Mouse (Mus musculus) MEL (cell line): Measurements from ENCODE around the gene Smcp. TPM values are rescaled to one million over a fixed set of nuclear protein-coding genes. Genes with fewer than 3 reads are reported as not detected.

Experiments used
- DNase-seq: peaks from one replicate; pipeline ENCODE4 v3.0.0; 2011; ENCODE audit warnings: low read depth, low spot score
- H3K27ac ChIP-seq: 2 replicates; pipeline ENCODE4 v1.5.1; 2012; ENCODE audit warnings: low read depth, mild to moderate bottlenecking, control low read depth, low read length, moderate library complexity; ENCODE audit not compliant: control insufficient read depth
- H3K27me3 ChIP-seq, 2 experiments: fragments of 150-350 bp in 1 of 2; sonication (generic) in 1 of 2; 2 replicates each; pipeline ENCODE4 v1.6.1; 2012; ENCODE audit warnings: low read length in 2 of 2, mild to moderate bottlenecking in 2 of 2, improper control_type of control experiment in 1 of 2, moderate library complexity in 1 of 2; ENCODE audit not compliant: insufficient read depth in 2 of 2, control insufficient read depth in 1 of 2
- H3K36me3 ChIP-seq, 2 experiments: 2 replicates each; pipeline ENCODE4 v1.6.1; 2012 to 2014; ENCODE audit warnings: low read length in 2 of 2, improper control_type of control experiment in 1 of 2, inconsistent platforms in 1 of 2, mild to moderate bottlenecking in 1 of 2; ENCODE audit not compliant: insufficient read depth in 2 of 2, control insufficient read depth in 1 of 2
- H3K4me1 ChIP-seq, 2 experiments: fragments of 150-350 bp in 1 of 2; sonication (generic) in 1 of 2; 2 replicates each; pipeline ENCODE4 v1.6.1; 2012; ENCODE audit warnings: low read length in 2 of 2, improper control_type of control experiment in 1 of 2, mild to moderate bottlenecking in 1 of 2; ENCODE audit not compliant: insufficient read depth in 2 of 2, control insufficient read depth in 1 of 2
- H3K4me3 ChIP-seq, 2 experiments: fragments of 150-350 bp in 1 of 2; sonication (generic) in 1 of 2; 2 replicates each; pipeline ENCODE4 v1.5.1; 2012; ENCODE audit warnings: low read depth in 2 of 2, low read length in 2 of 2, mild to moderate bottlenecking in 2 of 2, moderate library complexity in 2 of 2, control low read depth in 1 of 2, improper control_type of control experiment in 1 of 2; ENCODE audit not compliant: control insufficient read depth in 1 of 2, insufficient read depth in 1 of 2
- H3K79me2 ChIP-seq: 2 replicates; pipeline ENCODE4 v1.6.1; 2012; ENCODE audit warnings: mild to moderate bottlenecking, low read length, moderate library complexity; ENCODE audit not compliant: control insufficient read depth, poor library complexity, insufficient read depth
- H3K9ac ChIP-seq: 2 replicates; pipeline ENCODE4 v1.6.1; 2012; ENCODE audit warnings: low read depth, mild to moderate bottlenecking, control low read depth, low read length, moderate library complexity; ENCODE audit not compliant: control insufficient read depth, poor library complexity, severe bottlenecking
- H3K9me3 ChIP-seq: fragments of 150-350 bp; sonication (generic); replicated peaks from 2 replicates; pipeline ENCODE4 v1.6.1; 2012; ENCODE audit warnings: mild to moderate bottlenecking, low read length, improper control_type of control experiment, moderate library complexity; ENCODE audit not compliant: insufficient read depth
- BHLHE40 ChIP-seq: IDR thresholded peaks from 2 replicates; pipeline ENCODE4 v1.6.1; 2012; ENCODE audit warnings: low read depth, mild to moderate bottlenecking, inconsistent platforms, low read length, improper control_type of control experiment, borderline replicate concordance
- CTCF ChIP-seq, 3 experiments: IDR thresholded peaks in 2 of 3; conservative IDR thresholded peaks in 1 of 3; 2 replicates each; pipeline ENCODE4 v1.5.1; 2011 to 2012; ENCODE audit warnings: low read length in 3 of 3, low read depth in 2 of 3, mild to moderate bottlenecking in 2 of 3, improper control_type of control experiment in 1 of 3, inconsistent platforms in 1 of 3, mixed read lengths in 1 of 3, moderate library complexity in 1 of 3; ENCODE audit not compliant: control insufficient read depth in 1 of 3, insufficient read depth in 1 of 3, poor library complexity in 1 of 3, severe bottlenecking in 1 of 3
- EP300 ChIP-seq, 2 experiments: IDR thresholded peaks; 2 replicates each; pipeline ENCODE4 v1.6.1; 2011; ENCODE audit warnings: improper control_type of control experiment in 2 of 2, low read length in 2 of 2, low read depth in 1 of 2, mild to moderate bottlenecking in 1 of 2
- GABPA ChIP-seq: IDR thresholded peaks from 2 replicates; pipeline ENCODE4 v1.6.1; 2012; ENCODE audit warnings: low read depth, mild to moderate bottlenecking, inconsistent platforms, low read length, improper control_type of control experiment, moderate library complexity
- MAFK ChIP-seq: IDR thresholded peaks from 2 replicates; pipeline ENCODE4 v1.6.1; 2011; ENCODE audit warnings: low read depth, mild to moderate bottlenecking, low read length, improper control_type of control experiment, borderline replicate concordance
- MAZ ChIP-seq: IDR thresholded peaks from 2 replicates; pipeline ENCODE4 v1.6.1; 2012; ENCODE audit warnings: low read depth, mild to moderate bottlenecking, inconsistent platforms, low read length, improper control_type of control experiment
- MYC ChIP-seq: IDR thresholded peaks from 2 replicates; pipeline ENCODE4 v1.6.1; 2011; ENCODE audit warnings: low read depth, mild to moderate bottlenecking, low read length, improper control_type of control experiment, moderate library complexity
- NRF1 ChIP-seq: IDR thresholded peaks from 2 replicates; pipeline ENCODE4 v1.6.1; 2014; ENCODE audit warnings: low read depth, mild to moderate bottlenecking, inconsistent platforms, low read length, improper control_type of control experiment, moderate library complexity; ENCODE audit not compliant: poor library complexity, insufficient read depth, severe bottlenecking
- RAD21 ChIP-seq: IDR thresholded peaks from 2 replicates; pipeline ENCODE4 v1.6.1; 2011; ENCODE audit warnings: mild to moderate bottlenecking, low read depth, low read length, improper control_type of control experiment
- SMC3 ChIP-seq: IDR thresholded peaks from 2 replicates; pipeline ENCODE4 v1.6.1; 2011; ENCODE audit warnings: low read depth, low read length, improper control_type of control experiment
- USF1 ChIP-seq: IDR thresholded peaks from 2 replicates; pipeline ENCODE4 v1.6.1; 2014; ENCODE audit warnings: low read depth, mild to moderate bottlenecking, inconsistent platforms, low read length, improper control_type of control experiment, moderate library complexity
- ZC3H11A ChIP-seq: IDR thresholded peaks from 2 replicates; pipeline ENCODE4 v1.6.1; 2012; ENCODE audit warnings: low read depth, mild to moderate bottlenecking, inconsistent platforms, low read length, improper control_type of control experiment
- polyA plus RNA-seq, 2 experiments: library from polyadenylated mRNA; stranded (reverse) in 1 of 2; unstranded in 1 of 2; fragments of >175 nt in 1 of 2; fragments of >200 nt in 1 of 2; gene quantifications; 2 replicates each; pipeline versions ENCODE4 v1.2.1 to v1.2.4; 2012; ENCODE audit warnings: low replicate concordance in 2 of 2, low read depth in 1 of 2; ENCODE audit not compliant: insufficient read length in 2 of 2, insufficient read depth in 1 of 2, missing spikeins in 1 of 2
- total RNA-seq: library from RNA; depleted of rRNA; stranded (reverse); fragments of 300-350 nt; gene quantifications from 2 replicates; pipeline ENCODE4 v1.2.3, GENCODE M21; 2012

Gene Smcp
- total and polyA plus RNA-seq, 3 experiments, result not detected

DNA sequence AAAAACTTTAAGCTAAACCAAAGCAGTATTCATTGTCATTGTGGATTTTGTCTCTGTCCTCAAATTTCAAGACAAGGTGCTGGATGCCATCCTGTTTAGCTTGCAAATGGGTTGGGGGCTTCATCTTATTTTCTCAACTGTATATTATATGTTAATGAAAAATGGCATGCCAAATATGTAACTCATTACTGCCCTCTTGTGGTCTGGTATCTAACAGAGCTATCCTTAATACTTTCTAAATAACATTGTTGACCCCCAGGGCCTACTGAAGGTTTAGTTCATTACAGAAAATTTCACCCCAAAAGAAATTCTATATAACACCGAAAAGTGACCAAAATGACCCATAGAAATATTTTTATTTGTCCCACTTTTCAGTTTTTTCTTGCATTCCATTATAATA, 13.4 kb upstream of the Smcp start:
- Histone ChIP-seq H3K9me3 (no peaks in the 10 kb centered on the region), H3K27me3 (no peaks in the 10 kb centered on the region), H3K36me3 (no peaks in the 10 kb centered on the region), H3K9ac (no peak overlapping the region), H3K27ac (no peak overlapping the region), H3K4me1 (no peaks in the 10 kb centered on the region), H3K79me2 (no peaks in the 10 kb centered on the region), H3K4me3 (no peak overlapping the region)
- TF ChIP-seq MAZ (no peak), ZC3H11A (peak; percentile 8; the same call in 1 of the 2 replicates), RAD21 (peak; percentile 51), SMC3 (peak; percentile 71), CTCF (IDR thresholded peaks at IDR 0.05 in 2 of 3, conservative IDR thresholded peaks at IDR 0.05 in 1 of 3; ENCODE audit: control insufficient read depth in 1 of 3, insufficient read depth in 1 of 3, low read depth in 2 of 3, low read length in 3 of 3, poor library complexity in 1 of 3, severe bottlenecking in 1 of 3) (peak; percentile 13 to 60 (median 20); a peak in 4 of 6 replicates)
- DNase-seq, result peak; percentile 53

DNA sequence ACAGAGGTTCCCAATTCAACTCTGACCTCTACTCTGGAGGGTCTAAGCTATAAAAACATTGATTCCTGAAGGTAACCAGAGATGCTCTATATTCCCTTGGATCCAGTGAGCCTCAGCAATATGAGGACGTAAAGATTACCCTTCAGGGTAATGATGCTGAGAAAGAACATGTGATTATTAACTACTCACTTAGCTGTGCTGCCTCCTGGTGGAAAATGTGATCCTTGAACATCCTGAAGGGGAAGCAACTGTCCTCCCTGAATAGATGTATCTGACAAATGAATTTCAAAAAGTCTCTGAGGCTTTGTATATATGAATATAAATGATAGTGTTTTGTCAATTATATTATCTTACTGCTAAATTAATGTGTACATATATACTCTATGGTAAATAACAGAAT, 11.7 kb upstream of the Smcp start:
- H3K27me3 ChIP-seq, result no peaks in the 10 kb centered on the region
- no peak overlapping the region for H3K4me3 ChIP-seq
- H3K79me2 ChIP-seq, result no peaks in the 10 kb centered on the region
- H3K9me3 ChIP-seq, result no peaks in the 10 kb centered on the region
- H3K27ac ChIP-seq, result no peak overlapping the region
- TF ChIP-seq NRF1, result no peak
- TF ChIP-seq SMC3, result peak; percentile 15; the same call in 1 of the 2 replicates
- TF ChIP-seq MYC, result no peak
- TF ChIP-seq BHLHE40, result no peak
- no peak for TF ChIP-seq GABPA
- no peak for DNase-seq
- no peaks in the 10 kb centered on the region for H3K4me1 ChIP-seq
- no peaks in the 10 kb centered on the region for H3K36me3 ChIP-seq
- no peak overlapping the region for H3K9ac ChIP-seq

DNA sequence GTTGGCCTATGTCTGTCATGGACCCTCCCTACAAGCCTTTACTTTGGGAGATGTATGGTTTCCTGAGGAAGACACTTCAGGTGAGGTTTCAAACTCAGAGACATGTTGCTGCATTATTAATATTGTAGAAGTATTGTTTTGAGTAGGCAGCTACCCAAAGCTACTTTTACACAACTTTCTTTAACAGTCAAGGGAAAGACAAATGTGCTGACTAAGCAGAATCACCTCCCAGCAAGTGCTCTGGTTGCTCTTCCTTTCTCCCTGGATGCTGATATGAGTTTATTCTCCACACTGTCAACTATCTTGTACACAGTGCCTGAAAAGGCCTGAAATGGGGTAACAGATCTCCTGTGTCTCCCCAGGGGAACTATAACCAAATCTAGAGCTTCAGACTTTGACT, 11.2 kb upstream of the Smcp start:
- no peaks in the 10 kb centered on the region for H3K36me3 ChIP-seq
- H3K27me3 ChIP-seq, result no peaks in the 10 kb centered on the region
- no peaks in the 10 kb centered on the region for H3K79me2 ChIP-seq
- H3K4me3 ChIP-seq, result no peak overlapping the region
- TF ChIP-seq EP300 (IDR thresholded peaks at IDR 0.05; ENCODE audit: low read depth in 1 of 2, low read length in 2 of 2) (no peak), MAFK (peak; percentile 86), USF1 (no peak), CTCF (IDR thresholded peaks at IDR 0.05 in 2 of 3, conservative IDR thresholded peaks at IDR 0.05 in 1 of 3; ENCODE audit: control insufficient read depth in 1 of 3, insufficient read depth in 1 of 3, low read depth in 2 of 3, low read length in 3 of 3, poor library complexity in 1 of 3, severe bottlenecking in 1 of 3) (no peak), NRF1 (no peak)
- H3K9me3 ChIP-seq, result no peaks in the 10 kb centered on the region
- H3K9ac ChIP-seq, result no peak overlapping the region
- H3K27ac ChIP-seq, result no peak overlapping the region
- no peak for DNase-seq
- H3K4me1 ChIP-seq, result no peaks in the 10 kb centered on the region
